Mouse (Mus musculus) hindbrain, embryonic 14.5 days (tissue): Measurements from ENCODE around the gene Cpm. TPM values are rescaled to one million over a fixed set of nuclear protein-coding genes. Genes with fewer than 3 reads are reported as not detected.

Experiments used
- ATAC-seq: fragments of 200-750 bp; cut with Nextera tagmentation; 2 replicates; pipeline ENCODE4 v1.8.0; 2017; ENCODE audit warnings: moderate number of reproducible peaks, mild to moderate bottlenecking, moderate TSS enrichment, moderate library complexity; ENCODE audit not compliant: low FRiP score
- DNase-seq: peaks from one replicate; pipeline ENCODE4 v3.0.0-alpha.2; 2015; ENCODE audit warnings: low spot score
- H3K27ac ChIP-seq: fragments of 300-500 bp; sonication (generic); 2 replicates; pipeline ENCODE4 v1.5.1; 2014; ENCODE audit warnings: mild to moderate bottlenecking, moderate library complexity
- H3K27me3 ChIP-seq: fragments of 300-500 bp; sonication (generic); 2 replicates; pipeline ENCODE4 v1.6.1; 2014; ENCODE audit warnings: mild to moderate bottlenecking, low read length, mixed read lengths; ENCODE audit not compliant: control insufficient read depth, insufficient read depth
- H3K36me3 ChIP-seq: fragments of 300-500 bp; sonication (generic); replicated peaks from 2 replicates; pipeline ENCODE4 v1.6.1; 2014; ENCODE audit not compliant: control insufficient read depth, insufficient read depth
- H3K4me1 ChIP-seq: fragments of 300-500 bp; sonication (generic); replicated peaks from 2 replicates; pipeline ENCODE4 v1.6.1; 2014; ENCODE audit warnings: antibody characterized with exemption, low read length, mixed read lengths; ENCODE audit not compliant: control insufficient read depth, insufficient read depth
- H3K4me2 ChIP-seq: fragments of 300-500 bp; sonication (generic); replicated peaks from 2 replicates; pipeline ENCODE4 v1.6.1; 2014; ENCODE audit warnings: mild to moderate bottlenecking, moderate library complexity
- H3K4me3 ChIP-seq: fragments of 300-500 bp; sonication (generic); replicated peaks from 2 replicates; pipeline ENCODE4 v1.5.1; 2014; ENCODE audit warnings: mild to moderate bottlenecking, low read length
- H3K9ac ChIP-seq: fragments of 300-500 bp; sonication (generic); 2 replicates; pipeline ENCODE4 v1.6.1; 2014
- H3K9me3 ChIP-seq: fragments of 300-500 bp; sonication (generic); 2 replicates; pipeline ENCODE4 v1.6.1; 2016; ENCODE audit warnings: low read length; ENCODE audit not compliant: control insufficient read depth
- WGBS: fragments of 180-500 bp; shearing (Covaris S2); extraction: QIAGEN DNeasy Blood & Tissue Kit; methylation state at CpG from one replicate; pipeline ENCODE4 v1.1.7; 2014; 5-methylcytosine and 5-hydroxymethylcytosine counted together
- polyA plus RNA-seq: library from polyadenylated mRNA; unstranded; fragments of >200 nt; fragmentation: Nextera tagmentation; extraction: Ambion mirVana; gene quantifications from 2 replicates; pipeline ENCODE4 v1.2.1, GENCODE M21; 2014

Gene Cpm
- polyA plus RNA-seq, 1 experiment from 2014 or later, result 3.0 TPM

- no peak for DNase-seq
- Histone ChIP-seq H3K9me3 (no peaks in the 10 kb centered on the region), H3K36me3 (no peaks in the 10 kb centered on the region), H3K27ac (no peak overlapping the region), H3K9ac (no peak overlapping the region), H3K4me1 (no peaks in the 10 kb centered on the region), H3K4me2 (no peak overlapping the region), H3K4me3 (no peak overlapping the region), H3K27me3 (no peaks in the 10 kb centered on the region)
- ATAC-seq, result no peak
- 91% methylated on average over 2 of the region's 2 CpGs for WGBS
These were observed 18.4 kb upstream of the Cpm start for GRCm38 (mm10) chr10:117610794-117611384.

GRCm38 (mm10) chr10:117611503-117611902 lies 17.8 kb upstream of the Cpm start:
- Histone ChIP-seq H3K36me3 (no peaks in the 10 kb centered on the region), H3K4me3 (no peak overlapping the region), H3K9me3 (no peaks in the 10 kb centered on the region), H3K4me1 (no peaks in the 10 kb centered on the region), H3K27ac (no peak overlapping the region), H3K4me2 (no peak overlapping the region), H3K9ac (no peak overlapping the region), H3K27me3 (no peaks in the 10 kb centered on the region)
- DNase-seq, result no peak
- no peak for ATAC-seq
- WGBS, result 93% methylated on average over 2 of the region's 2 CpGs

DNA sequence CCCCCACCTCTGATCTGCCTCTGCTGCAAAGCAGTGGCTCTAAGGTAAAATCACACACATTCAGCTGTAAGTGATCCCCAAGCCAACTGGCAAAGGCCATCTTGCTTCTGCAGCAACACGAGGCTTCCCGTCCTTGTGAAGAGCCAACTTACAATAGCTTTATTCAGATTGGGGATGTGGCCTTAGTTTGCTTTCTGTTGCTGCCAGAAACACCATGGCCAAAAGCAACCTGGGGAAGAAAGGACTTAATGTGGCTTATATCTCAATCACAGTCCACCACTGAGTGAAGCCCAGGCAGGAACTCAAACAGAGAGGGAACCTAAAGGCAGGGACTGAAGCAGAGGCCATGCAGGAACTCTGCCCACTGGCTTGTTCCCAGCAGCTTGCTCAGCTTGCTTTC lies 17.3 kb upstream of the Cpm start:
- Histone ChIP-seq H3K27ac (no peak overlapping the region), H3K4me1 (no peaks in the 10 kb centered on the region), H3K9ac (no peak overlapping the region), H3K36me3 (no peaks in the 10 kb centered on the region), H3K27me3 (no peaks in the 10 kb centered on the region), H3K4me2 (no peak overlapping the region), H3K9me3 (no peaks in the 10 kb centered on the region), H3K4me3 (no peak overlapping the region)
- WGBS, result 78% methylated on average over 2 of the region's 2 CpGs
- DNase-seq (no peak), ATAC-seq (no peak)

DNA sequence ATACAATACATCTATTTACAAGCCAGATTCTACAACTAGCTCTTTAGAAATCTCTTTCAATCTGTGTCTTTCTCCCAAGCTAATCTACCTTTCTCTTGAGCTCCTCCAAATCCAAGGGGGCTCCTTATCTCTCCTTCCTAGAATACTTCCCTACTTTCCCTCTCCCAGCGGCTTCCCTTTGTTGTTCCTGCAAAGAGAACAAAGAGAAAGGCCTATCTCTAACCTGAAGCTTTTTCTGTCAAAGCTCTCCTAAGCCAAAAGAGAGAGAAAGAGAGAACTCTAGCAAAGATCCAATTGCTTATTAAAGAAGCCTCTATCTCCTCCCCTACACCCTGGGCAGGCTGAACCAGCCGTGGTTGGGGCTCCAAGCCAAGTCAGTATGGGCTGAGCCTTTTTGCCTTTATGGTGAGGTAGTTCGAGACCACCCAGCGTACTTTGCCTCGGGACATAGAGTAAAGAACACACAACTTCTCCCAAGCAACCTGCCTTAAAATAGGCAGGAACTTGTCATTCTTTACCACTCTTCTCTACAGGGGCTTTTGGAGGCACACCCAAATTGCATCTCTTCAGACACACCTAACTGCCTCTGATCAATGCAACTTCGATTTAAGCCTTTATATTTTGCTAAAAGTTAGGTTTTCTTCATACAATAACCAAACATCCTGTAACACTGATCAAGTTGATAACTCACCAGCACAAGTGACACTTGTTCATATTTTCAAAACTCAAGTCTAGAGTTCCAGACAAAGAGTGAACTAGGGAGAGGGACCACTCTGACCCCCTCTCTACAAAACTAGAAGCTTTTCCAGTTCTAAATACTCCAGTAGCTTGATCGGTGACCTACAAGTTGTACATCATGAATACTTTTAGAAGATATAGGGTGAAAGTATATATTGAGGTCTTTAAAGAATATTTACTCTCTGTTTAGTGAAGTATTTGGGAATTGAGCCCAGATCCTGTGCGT lies 16.4 kb upstream of the Cpm start:
- H3K4me2 ChIP-seq, result no peak overlapping the region
- H3K4me1 ChIP-seq, result no peaks in the 10 kb centered on the region
- no peaks in the 10 kb centered on the region for H3K27me3 ChIP-seq
- no peak overlapping the region for H3K27ac ChIP-seq
- DNase-seq (no peak), ATAC-seq (no peak)
- WGBS, result 85% methylated on average over 8 of the region's 8 CpGs
- H3K36me3 ChIP-seq, result no peaks in the 10 kb centered on the region
- no peak overlapping the region for H3K4me3 ChIP-seq
- no peak overlapping the region for H3K9ac ChIP-seq
- H3K9me3 ChIP-seq, result no peaks in the 10 kb centered on the region

DNA sequence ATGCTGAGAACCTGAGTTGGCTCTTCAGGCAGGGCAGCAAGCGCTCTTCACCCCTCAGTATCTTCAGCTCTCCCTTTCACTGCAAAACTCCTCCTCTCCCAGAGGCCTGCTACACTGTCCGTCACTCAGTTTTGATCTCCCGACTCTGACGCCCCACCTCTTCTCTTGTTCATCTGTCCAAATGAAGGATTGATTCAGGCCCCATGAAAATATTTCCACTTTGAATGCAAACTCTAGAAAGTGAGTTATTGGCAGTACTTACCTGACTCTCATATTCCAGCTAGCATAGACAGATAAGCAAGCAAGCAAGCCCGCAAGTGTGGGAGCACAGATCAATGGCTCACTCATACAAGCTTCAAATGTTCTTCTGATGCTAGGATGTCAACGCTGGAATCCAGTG lies 15.3 kb upstream of the Cpm start:
- no peak overlapping the region for H3K27ac ChIP-seq
- no peak overlapping the region for H3K4me2 ChIP-seq
- H3K4me3 ChIP-seq, result no peak overlapping the region
- no peaks in the 10 kb centered on the region for H3K4me1 ChIP-seq
- no peak for DNase-seq
- no peaks in the 10 kb centered on the region for H3K27me3 ChIP-seq
- H3K9me3 ChIP-seq, result no peaks in the 10 kb centered on the region
- H3K9ac ChIP-seq, result no peak overlapping the region
- no peaks in the 10 kb centered on the region for H3K36me3 ChIP-seq
- ATAC-seq, result no peak
- 79% methylated on average over 6 of the region's 6 CpGs for WGBS

GRCm38 (mm10) chr10:117614387-117614786 lies 14.9 kb upstream of the Cpm start:
- DNase-seq, result no peak
- H3K4me3 ChIP-seq, result no peak overlapping the region
- H3K27ac ChIP-seq, result no peak overlapping the region
- no peak overlapping the region for H3K9ac ChIP-seq
- H3K27me3 ChIP-seq, result no peaks in the 10 kb centered on the region; the same call in 1 of the 2 replicates
- no peaks in the 10 kb centered on the region for H3K36me3 ChIP-seq
- ATAC-seq, result no peak
- H3K4me2 ChIP-seq, result no peak overlapping the region
- no peaks in the 10 kb centered on the region for H3K9me3 ChIP-seq
- 83% methylated on average over 3 of the region's 3 CpGs for WGBS
- no peaks in the 10 kb centered on the region for H3K4me1 ChIP-seq

- DNase-seq, result no peak
- no peaks in the 10 kb centered on the region; the same call in 1 of the 2 replicates for H3K27me3 ChIP-seq
- 91% methylated on average over 8 of the region's 8 CpGs for WGBS
- no peak overlapping the region for H3K27ac ChIP-seq
- H3K4me3 ChIP-seq, result no peak overlapping the region
- no peaks in the 10 kb centered on the region for H3K36me3 ChIP-seq
- H3K9me3 ChIP-seq, result no peaks in the 10 kb centered on the region
- no peaks in the 10 kb centered on the region for H3K4me1 ChIP-seq
- ATAC-seq, result no peak
- no peak overlapping the region for H3K4me2 ChIP-seq
- no peak overlapping the region for H3K9ac ChIP-seq
These were observed 14.1 kb upstream of the Cpm start for GRCm38 (mm10) chr10:117615239-117615638.

DNA sequence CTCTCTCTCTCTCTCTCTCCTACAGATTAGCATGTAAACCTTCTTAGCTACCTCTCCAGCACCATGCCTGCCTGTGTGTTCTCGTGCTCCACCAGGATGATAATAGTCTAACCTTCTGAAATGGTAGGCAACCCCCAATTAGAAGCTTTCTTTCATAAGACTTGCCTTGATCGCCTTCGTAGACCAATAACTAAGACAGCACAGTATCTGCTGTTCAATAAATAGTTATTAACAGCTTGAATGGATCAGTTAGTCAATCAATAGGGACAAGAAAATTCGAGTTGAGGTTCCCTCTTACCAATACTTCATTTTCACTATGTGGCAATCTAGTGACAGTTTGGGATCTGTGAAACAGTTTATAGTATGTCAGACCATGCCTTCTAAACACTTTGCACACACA lies 13.6 kb upstream of the Cpm start:
- Histone ChIP-seq H3K27me3 (no peaks in the 10 kb centered on the region; the same call in 1 of the 2 replicates), H3K4me1 (no peaks in the 10 kb centered on the region), H3K9me3 (no peaks in the 10 kb centered on the region), H3K27ac (no peak overlapping the region), H3K36me3 (no peaks in the 10 kb centered on the region), H3K4me2 (no peak overlapping the region), H3K4me3 (no peak overlapping the region), H3K9ac (no peak overlapping the region)
- WGBS, result 78% methylated on average over 4 of the region's 4 CpGs
- no peak for DNase-seq
- ATAC-seq, result no peak

GRCm38 (mm10) chr10:117616191-117616680 lies 13.1 kb upstream of the Cpm start:
- no peak overlapping the region for H3K4me2 ChIP-seq
- H3K27me3 ChIP-seq, result no peaks in the 10 kb centered on the region; the same call in 1 of the 2 replicates
- H3K9me3 ChIP-seq, result no peaks in the 10 kb centered on the region
- DNase-seq (no peak), ATAC-seq (no peak)
- no peaks in the 10 kb centered on the region for H3K36me3 ChIP-seq
- H3K4me1 ChIP-seq, result no peaks in the 10 kb centered on the region
- H3K4me3 ChIP-seq, result no peak overlapping the region
- no peak overlapping the region for H3K9ac ChIP-seq
- WGBS, result 89% methylated on average over 6 of the region's 6 CpGs
- no peak overlapping the region for H3K27ac ChIP-seq
